Mouse (Mus musculus) megakaryocyte, embryonic 14.5 days (primary cell): Measurements from ENCODE around the gene C1qtnf7.

Experiments used
- FLI1 ChIP-seq: IDR thresholded peaks from 2 replicates; pipeline ENCODE4 v1.6.1; 2012; ENCODE audit warnings: low read length, inconsistent platforms, mixed read lengths
- GATA1 ChIP-seq: IDR thresholded peaks from 3 replicates; pipeline ENCODE4 v1.6.1; 2012; ENCODE audit warnings: mixed read lengths, low read length, inconsistent platforms, borderline replicate concordance

DNA sequence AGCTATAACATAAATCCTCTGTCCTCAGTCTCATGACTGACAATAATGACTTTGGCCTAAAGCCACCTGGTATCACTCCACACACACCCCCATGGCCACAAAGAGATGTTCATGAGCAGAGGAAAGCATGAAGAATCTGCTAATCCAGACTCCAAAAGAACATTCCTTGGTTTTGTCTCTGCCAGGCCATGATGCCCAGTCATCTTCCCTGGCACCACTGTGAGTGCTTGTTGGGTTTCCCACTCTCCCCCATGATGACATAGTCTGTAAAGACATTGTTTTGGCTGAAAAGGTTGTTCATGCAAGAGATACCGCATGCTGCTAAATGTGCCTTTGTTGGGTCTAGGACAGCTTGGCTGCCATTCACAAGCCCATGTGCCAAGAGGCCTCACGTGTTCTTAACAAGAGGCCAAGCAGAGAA, 75.0 kb downstream of the C1qtnf7 start:
- TF ChIP-seq GATA1 (no peak), FLI1 (no peak)
